Mouse (Mus musculus): ENCODE measurements around the gene B230217C12Rik. TPM values are rescaled to one million over a fixed set of nuclear protein-coding genes. Genes with fewer than 3 reads are reported as not detected.
"Not testable (repeated sequence)": the region's sequence is repeated elsewhere in the genome, so short reads cannot be mapped to it uniquely, and the experiment has no call there.

Gene B230217C12Rik
- total and polyA plus RNA-seq, 2 experiments from 2014 or later: 30.0 to 32.3 TPM

GRCm38 (mm10) chr11:97829365-97829764, 11.2 kb upstream of the B230217C12Rik start:
- no peak for TF ChIP-seq CTCF (IDR thresholded peaks at IDR 0.05; ENCODE audit: low read depth)
- Histone ChIP-seq H3K27ac (no peak overlapping the region), H3K27me3 (ENCODE audit: insufficient read depth, low read length) (no peaks in the 10 kb centered on the region), H3K36me3 (ENCODE audit: insufficient read depth, low read length) (peaks cover 40% of the 10 kb centered on the region), H3K9ac (replicated peaks; ENCODE audit: low read length) (no peak overlapping the region), H3K4me3 (ENCODE audit: low read length) (no peak overlapping the region), H3K9me3 (ENCODE audit: low read length) (no peaks in the 10 kb centered on the region), H3K4me2 (ENCODE audit: low read depth, low read length) (no peak overlapping the region), H3K4me1 (ENCODE audit: insufficient read depth, low read length) (no peaks in the 10 kb centered on the region)
- 92% methylated on average over 7 of the region's 7 CpGs for WGBS
- DNase-seq (ENCODE audit: low spot score) (no peak), ATAC-seq (no peak)

- no peaks in the 10 kb centered on the region for H3K4me1 ChIP-seq (ENCODE audit: insufficient read depth, low read length)
- no peak for ATAC-seq
- peaks cover 40% of the 10 kb centered on the region for H3K36me3 ChIP-seq (ENCODE audit: insufficient read depth, low read length)
- WGBS: 76% methylated on average over 12 of the region's 12 CpGs
- no peak for TF ChIP-seq CTCF (IDR thresholded peaks at IDR 0.05; ENCODE audit: low read depth)
- no peaks in the 10 kb centered on the region for H3K27me3 ChIP-seq (ENCODE audit: insufficient read depth, low read length)
- H3K9me3 ChIP-seq (ENCODE audit: low read length): no peaks in the 10 kb centered on the region
- no peak overlapping the region for H3K4me3 ChIP-seq (ENCODE audit: low read length)
- H3K4me2 ChIP-seq (ENCODE audit: low read depth, low read length): no peak overlapping the region
- H3K9ac ChIP-seq (replicated peaks; ENCODE audit: low read length): no peak overlapping the region
- H3K27ac ChIP-seq: no peak overlapping the region
- DNase-seq (ENCODE audit: low spot score): no peak
These were observed 10.6 kb upstream of the B230217C12Rik start for GRCm38 (mm10) chr11:97829913-97830476.

GRCm38 (mm10) chr11:97830501-97830900, 10.1 kb upstream of the B230217C12Rik start:
- H3K4me2 ChIP-seq (ENCODE audit: low read depth, low read length): no peak overlapping the region
- no peaks in the 10 kb centered on the region for H3K27me3 ChIP-seq (ENCODE audit: insufficient read depth, low read length)
- H3K36me3 ChIP-seq (ENCODE audit: insufficient read depth, low read length): peaks cover 37% of the 10 kb centered on the region
- H3K4me1 ChIP-seq (ENCODE audit: insufficient read depth, low read length): no peaks in the 10 kb centered on the region
- TF ChIP-seq CTCF (IDR thresholded peaks at IDR 0.05; ENCODE audit: low read depth): no peak
- H3K27ac ChIP-seq: no peak overlapping the region
- no peak overlapping the region for H3K4me3 ChIP-seq (ENCODE audit: low read length)
- DNase-seq (ENCODE audit: low spot score): no peak
- H3K9ac ChIP-seq (replicated peaks; ENCODE audit: low read length): no peak overlapping the region
- WGBS: 90% methylated on average over 6 of the region's 6 CpGs
- no peaks in the 10 kb centered on the region for H3K9me3 ChIP-seq (ENCODE audit: low read length)
- ATAC-seq: no peak

GRCm38 (mm10) chr11:97832001-97832400, 8.6 kb upstream of the B230217C12Rik start:
- H3K4me2 ChIP-seq (ENCODE audit: low read depth, low read length): no peak overlapping the region
- H3K9me3 ChIP-seq (ENCODE audit: low read length): no peaks in the 10 kb centered on the region
- H3K27me3 ChIP-seq (ENCODE audit: insufficient read depth, low read length): no peaks in the 10 kb centered on the region
- no peak overlapping the region for H3K27ac ChIP-seq
- no peak for DNase-seq (ENCODE audit: low spot score)
- no peak overlapping the region for H3K9ac ChIP-seq (replicated peaks; ENCODE audit: low read length)
- no peaks in the 10 kb centered on the region for H3K4me1 ChIP-seq (ENCODE audit: insufficient read depth, low read length)
- no peak for ATAC-seq
- H3K36me3 ChIP-seq (ENCODE audit: insufficient read depth, low read length): peaks cover 42% of the 10 kb centered on the region
- 74% methylated on average over 11 of the region's 11 CpGs for WGBS
- TF ChIP-seq CTCF (IDR thresholded peaks at IDR 0.05; ENCODE audit: low read depth): no peak
- H3K4me3 ChIP-seq (ENCODE audit: low read length): no peak overlapping the region

- Histone ChIP-seq H3K4me1 (ENCODE audit: insufficient read depth, low read length) (no peaks in the 10 kb centered on the region), H3K27me3 (ENCODE audit: insufficient read depth, low read length) (no peaks in the 10 kb centered on the region), H3K9me3 (ENCODE audit: low read length) (no peaks in the 10 kb centered on the region), H3K9ac (replicated peaks; ENCODE audit: low read length) (no peak overlapping the region), H3K4me2 (ENCODE audit: low read depth, low read length) (no peak overlapping the region), H3K4me3 (ENCODE audit: low read length) (no peak overlapping the region), H3K27ac (no peak overlapping the region), H3K36me3 (ENCODE audit: insufficient read depth, low read length) (peaks cover 39% of the 10 kb centered on the region)
- ATAC-seq: no peak
- WGBS: 74% methylated on average over 15 of the region's 15 CpGs
- no peak for TF ChIP-seq CTCF (IDR thresholded peaks at IDR 0.05; ENCODE audit: low read depth)
- DNase-seq (ENCODE audit: low spot score): no peak
These were observed 7.2 kb upstream of the B230217C12Rik start for GRCm38 (mm10) chr11:97833352-97833751.

GRCm38 (mm10) chr11:97836541-97836940, 4.0 kb upstream of the B230217C12Rik start:
- H3K4me2 ChIP-seq (ENCODE audit: low read depth, low read length): no peak overlapping the region
- H3K9me3 ChIP-seq (ENCODE audit: low read length): no peaks in the 10 kb centered on the region
- 66% methylated on average over 8 of the region's 8 CpGs for WGBS
- peaks cover 39% of the 10 kb centered on the region for H3K36me3 ChIP-seq (ENCODE audit: insufficient read depth, low read length)
- DNase-seq (ENCODE audit: low spot score) (no peak), ATAC-seq (no peak)
- no peak overlapping the region for H3K4me3 ChIP-seq (ENCODE audit: low read length)
- no peaks in the 10 kb centered on the region for H3K4me1 ChIP-seq (ENCODE audit: insufficient read depth, low read length)
- H3K27me3 ChIP-seq (ENCODE audit: insufficient read depth, low read length): no peaks in the 10 kb centered on the region
- H3K27ac ChIP-seq: no peak overlapping the region
- no peak for TF ChIP-seq CTCF (IDR thresholded peaks at IDR 0.05; ENCODE audit: low read depth)
- no peak overlapping the region for H3K9ac ChIP-seq (replicated peaks; ENCODE audit: low read length)

GRCm38 (mm10) chr11:97837051-97837450, 3.5 kb upstream of the B230217C12Rik start:
- ATAC-seq; H3K9ac ChIP-seq (replicated peaks; ENCODE audit: low read length); H3K27me3 ChIP-seq (ENCODE audit: insufficient read depth, low read length); H3K27ac ChIP-seq; DNase-seq (ENCODE audit: low spot score); H3K4me3 ChIP-seq (ENCODE audit: low read length); H3K4me1 ChIP-seq (ENCODE audit: insufficient read depth, low read length); H3K9me3 ChIP-seq (ENCODE audit: low read length); H3K4me2 ChIP-seq (ENCODE audit: low read depth, low read length): not testable (repeated sequence)
- peaks cover 39% of the 10 kb centered on the region for H3K36me3 ChIP-seq (ENCODE audit: insufficient read depth, low read length)
- whole genome bisulfite sequencing: 76% methylated on average over 9 of the region's 9 CpGs
